Mouse (Mus musculus): ENCODE measurements at regions not wholly inside any gene's neighbourhood (a gene's known extent, or its start where the extent isn't known, plus 50 kb on each side); places are given as distances from the start of the nearest gene placed in this dataset.

GRCm38 (mm10) chr13:107767262-107767624, 277.0 kb upstream of the Smim15 start:
- H3K36me3 ChIP-seq = peaks cover 23% of the 10 kb centered on the region
- H3K27me3 ChIP-seq = no peaks in the 10 kb centered on the region
- no peaks in the 10 kb centered on the region for H3K9me3 ChIP-seq
- H3K27ac ChIP-seq (replicated peaks) = peak overlapping the region; percentile 72
- no peak overlapping the region for H3K9ac ChIP-seq
- H3K4me1 ChIP-seq (replicated peaks) = peaks cover 55% of the 10 kb centered on the region
- H3K4me3 ChIP-seq = no peak overlapping the region
- ATAC-seq (ENCODE audit: low read depth) = peak; percentile 88
- 20% methylated on average over 2 of the region's 2 CpGs for WGBS
- H3K4me2 ChIP-seq = no peak overlapping the region

- H3K4me3 ChIP-seq = no peak overlapping the region
- H3K4me1 ChIP-seq (replicated peaks) = peaks cover 53% of the 10 kb centered on the region
- H3K9ac ChIP-seq = no peak overlapping the region; the same call in 1 of the 2 replicates
- no peaks in the 10 kb centered on the region for H3K27me3 ChIP-seq
- H3K9me3 ChIP-seq = no peaks in the 10 kb centered on the region
- peaks cover 21% of the 10 kb centered on the region for H3K36me3 ChIP-seq
- peak overlapping the region; percentile 72 for H3K27ac ChIP-seq (replicated peaks)
- ATAC-seq (ENCODE audit: low read depth) = peak; percentile 75
- WGBS = 42% methylated on average over 13 of the region's 13 CpGs
- H3K4me2 ChIP-seq = no peak overlapping the region
These were observed 277.6 kb upstream of the Smim15 start for GRCm38 (mm10) chr13:107766397-107767261.

GRCm38 (mm10) chr13:107763911-107764310, 280.3 kb upstream of the Smim15 start:
- Histone ChIP-seq H3K36me3 (peaks cover 13% of the 10 kb centered on the region; the same call in 1 of the 2 replicates), H3K27me3 (no peaks in the 10 kb centered on the region), H3K4me3 (no peak overlapping the region), H3K4me1 (replicated peaks) (peaks cover 59% of the 10 kb centered on the region), H3K27ac (replicated peaks) (no peak overlapping the region), H3K9ac (no peak overlapping the region), H3K4me2 (no peak overlapping the region), H3K9me3 (no peaks in the 10 kb centered on the region)
- no peak for ATAC-seq (ENCODE audit: low read depth)
- WGBS = 96% methylated on average over 5 of the region's 5 CpGs

GRCm38 (mm10) chr13:107760511-107760910, 283.7 kb upstream of the Smim15 start:
- Histone ChIP-seq H3K36me3 (0 out of 2 replicates have a peak, but pooled peaks cover 9% of the 10 kb centered on the region), H3K4me1 (replicated peaks) (peaks cover 36% of the 10 kb centered on the region; the same call in 1 of the 2 replicates), H3K4me3 (no peak overlapping the region), H3K4me2 (no peak overlapping the region), H3K27me3 (no peaks in the 10 kb centered on the region), H3K9me3 (no peaks in the 10 kb centered on the region), H3K9ac (no peak overlapping the region), H3K27ac (replicated peaks) (no peak overlapping the region)
- ATAC-seq (ENCODE audit: low read depth) = no peak
- WGBS = 66% methylated on average over 8 of the region's 8 CpGs

- no peak overlapping the region for H3K27ac ChIP-seq (replicated peaks)
- WGBS = 75% methylated on average over 13 of the region's 13 CpGs
- no peak overlapping the region for H3K9ac ChIP-seq
- peaks cover 20% of the 10 kb centered on the region for H3K36me3 ChIP-seq
- H3K9me3 ChIP-seq = no peaks in the 10 kb centered on the region
- peaks cover 23% of the 10 kb centered on the region; the same call in 1 of the 2 replicates for H3K4me1 ChIP-seq (replicated peaks)
- no peak overlapping the region for H3K4me3 ChIP-seq
- ATAC-seq (ENCODE audit: low read depth) = no peak
- H3K4me2 ChIP-seq = no peak overlapping the region
- H3K27me3 ChIP-seq = no peaks in the 10 kb centered on the region
These were observed 285.7 kb upstream of the Smim15 start for GRCm38 (mm10) chr13:107758327-107759095.

- no peak overlapping the region for H3K27ac ChIP-seq (replicated peaks)
- H3K4me1 ChIP-seq (replicated peaks) = peaks cover 9% of the 10 kb centered on the region; the same call in 1 of the 2 replicates
- 82% methylated on average over 3 of the region's 3 CpGs for WGBS
- no peaks in the 10 kb centered on the region for H3K9me3 ChIP-seq
- no peak overlapping the region for H3K4me3 ChIP-seq
- H3K9ac ChIP-seq = no peak overlapping the region
- no peaks in the 10 kb centered on the region for H3K27me3 ChIP-seq
- peaks cover 21% of the 10 kb centered on the region for H3K36me3 ChIP-seq
- H3K4me2 ChIP-seq = no peak overlapping the region
- no peak for ATAC-seq (ENCODE audit: low read depth)
These were observed 291.5 kb upstream of the Smim15 start for GRCm38 (mm10) chr13:107752745-107753144.

- Histone ChIP-seq H3K36me3 (peaks cover 59% of the 10 kb centered on the region), H3K27me3 (no peaks in the 10 kb centered on the region), H3K27ac (replicated peaks) (peak overlapping the region; percentile 57), H3K9ac (no peak overlapping the region), H3K9me3 (no peaks in the 10 kb centered on the region), H3K4me2 (no peak overlapping the region), H3K4me1 (replicated peaks) (peaks cover 23% of the 10 kb centered on the region), H3K4me3 (no peak overlapping the region)
- WGBS = 28% methylated on average over 21 of the region's 21 CpGs
- peak; percentile 77 for ATAC-seq (ENCODE audit: low read depth)
These were observed 300.6 kb upstream of the Smim15 start for GRCm38 (mm10) chr13:107743464-107744218.

GRCm38 (mm10) chr13:107736581-107736980, 307.7 kb upstream of the Smim15 start:
- H3K27ac ChIP-seq (replicated peaks) = no peak overlapping the region
- 88% methylated on average over 8 of the region's 8 CpGs for WGBS

GRCm38 (mm10) chr13:107734161-107734905, 309.9 kb upstream of the Smim15 start:
- H3K4me2 ChIP-seq = no peak overlapping the region
- no peak for ATAC-seq (ENCODE audit: low read depth)
- 87% methylated on average over 12 of the region's 12 CpGs for WGBS
- H3K27me3 ChIP-seq = no peaks in the 10 kb centered on the region
- H3K4me1 ChIP-seq (replicated peaks) = peaks cover 15% of the 10 kb centered on the region
- no peak overlapping the region for H3K4me3 ChIP-seq
- no peaks in the 10 kb centered on the region for H3K9me3 ChIP-seq
- peaks cover 51% of the 10 kb centered on the region for H3K36me3 ChIP-seq
- no peak overlapping the region for H3K27ac ChIP-seq (replicated peaks)
- H3K9ac ChIP-seq = no peak overlapping the region

More at GRCm38 (mm10) chr13:107736581-107736980, 307.7 kb upstream of the Smim15 start:
- Histone ChIP-seq H3K4me3 (no peak overlapping the region), H3K27me3 (no peaks in the 10 kb centered on the region), H3K4me1 (replicated peaks) (peaks cover 15% of the 10 kb centered on the region), H3K9ac (no peak overlapping the region), H3K36me3 (peaks cover 40% of the 10 kb centered on the region), H3K9me3 (no peaks in the 10 kb centered on the region), H3K4me2 (no peak overlapping the region)
- no peak for ATAC-seq (ENCODE audit: low read depth)

- Histone ChIP-seq H3K27me3 (no peaks in the 10 kb centered on the region), H3K27ac (replicated peaks) (no peak overlapping the region), H3K4me3 (no peak overlapping the region), H3K36me3 (peaks cover 65% of the 10 kb centered on the region), H3K9ac (no peak overlapping the region), H3K4me1 (replicated peaks) (peaks cover 11% of the 10 kb centered on the region), H3K9me3 (no peaks in the 10 kb centered on the region), H3K4me2 (no peak overlapping the region)
- 94% methylated on average over 9 of the region's 9 CpGs for WGBS
- ATAC-seq (ENCODE audit: low read depth) = no peak
These were observed 313.3 kb upstream of the Smim15 start for GRCm38 (mm10) chr13:107730976-107731375.

- Histone ChIP-seq H3K4me2 (no peak overlapping the region), H3K36me3 (peaks cover 57% of the 10 kb centered on the region), H3K4me1 (replicated peaks) (no peaks in the 10 kb centered on the region), H3K4me3 (no peak overlapping the region), H3K27me3 (no peaks in the 10 kb centered on the region), H3K27ac (replicated peaks) (no peak overlapping the region), H3K9me3 (no peaks in the 10 kb centered on the region), H3K9ac (no peak overlapping the region)
- WGBS = 88% methylated on average over 20 of the region's 20 CpGs
- no peak for ATAC-seq (ENCODE audit: low read depth)
These were observed 317.8 kb upstream of the Smim15 start for GRCm38 (mm10) chr13:107726491-107726890.
